Mouse (Mus musculus) C2C12 (cell line): ENCODE measurements around the gene Gba2.

Experiments
- CEBPB ChIP-seq: IDR thresholded peaks from one replicate; pipeline ENCODE4 v1.6.1; 2011; ENCODE audit warnings: low read depth, mild to moderate bottlenecking, control low read depth, moderate library complexity
- CTCF ChIP-seq: IDR thresholded peaks from one replicate; pipeline ENCODE4 v1.5.1; 2011; ENCODE audit not compliant: control insufficient read depth, insufficient read depth, insufficient read length
- USF1 ChIP-seq: IDR thresholded peaks from one replicate; pipeline ENCODE4 v1.6.1; 2011; ENCODE audit warnings: low read depth, mild to moderate bottlenecking, control low read depth, moderate library complexity

GRCm38 (mm10) chr4:43581381-43581780 lies 2.7 kb upstream of the Gba2 start:
- TF ChIP-seq CEBPB (no peak), CTCF (no peak), USF1 (no peak)
